Mouse (Mus musculus): ENCODE results near the gene Adap2. TPM values are rescaled to one million over a fixed set of nuclear protein-coding genes. Genes with fewer than 3 reads are reported as not detected.

Gene Adap2
- total RNA-seq, 2 experiments from 2014 or later = 10.0 to 10.8 TPM

- DNase-seq = no peak
Observed at GRCm38 (mm10) chr11:80199773-80200172, 45.9 kb downstream of the Adap2 start.

- DNase-seq = no peak
Observed at GRCm38 (mm10) chr11:80200326-80200725, 46.4 kb downstream of the Adap2 start.

GRCm38 (mm10) chr11:80202296-80202695 is 48.4 kb downstream of the Adap2 start:
- no peak for DNase-seq

GRCm38 (mm10) chr11:80204037-80204436 is 50.1 kb downstream of the Adap2 start:
- no peak for DNase-seq

- no peak for DNase-seq
Observed at GRCm38 (mm10) chr11:80204941-80205340, 51.0 kb downstream of the Adap2 start.

- peak in 1 of 2 experiments; percentile 13 for DNase-seq
Observed at GRCm38 (mm10) chr11:80208465-80208859, 54.6 kb downstream of the Adap2 start.

GRCm38 (mm10) chr11:80208860-80209800 is 55.2 kb downstream of the Adap2 start, which contains the start of gene Rhot1:
Gene Rhot1 (plus strand): TSS chr11:80209019.
- DNase-seq = peak; percentile 97 to 99

GRCm38 (mm10) chr11:80210321-80210720 is 56.4 kb downstream of the Adap2 start:
- DNase-seq = no peak

GRCm38 (mm10) chr11:80212282-80212681 is 58.4 kb downstream of the Adap2 start:
- no peak for DNase-seq

- DNase-seq = no peak
Observed at GRCm38 (mm10) chr11:80215291-80215690, 61.4 kb downstream of the Adap2 start.

- DNase-seq = peak; percentile 26 to 27
Observed at GRCm38 (mm10) chr11:80218657-80219293, 64.9 kb downstream of the Adap2 start.

Other genes starting within 250 kb of the Adap2 start
- gene Utp6, start 191.7 kb upstream of the Adap2 start, total RNA-seq (2021) = 10 to 100 TPM; 25.1 to 28.0 TPM
- gene Suz12, start 161.0 kb upstream of the Adap2 start, total RNA-seq (2021) = 10 to 100 TPM; 28.2 to 28.8 TPM
- gene Crlf3, start 73.1 kb upstream of the Adap2 start, total RNA-seq (2021) = 10 to 100 TPM; 11.5 to 12.1 TPM
- under 1 TPM; 0.77 to 0.87 TPM for gene Atad5, start 64.7 kb upstream of the Adap2 start, total RNA-seq (2021)
- 10 to 100 TPM; 28.8 to 29.8 TPM for gene Tefm, start 11.9 kb upstream of the Adap2 start, total RNA-seq (2021)
- 1 to 10 TPM; 5.4 to 5.7 TPM for gene Rnf135, start 29.7 kb downstream of the Adap2 start, total RNA-seq (2021)
- 10 to 100 TPM; 59.0 to 64.3 TPM for gene Rhot1, start 54.9 kb downstream of the Adap2 start, total RNA-seq (2021)
- gene Rhbdl3, start 146.8 kb downstream of the Adap2 start, total RNA-seq (2021) = 1 to 10 TPM; 5.2 to 7.0 TPM
- gene 5730455P16Rik, start 223.9 kb downstream of the Adap2 start, total RNA-seq (2021) = 10 to 100 TPM; 23.5 to 23.9 TPM
- 10 to 100 TPM; 68.8 to 68.9 TPM for gene Zfp207, start 229.2 kb downstream of the Adap2 start, total RNA-seq (2021)